Mouse (Mus musculus): ENCODE results near the gene Rasgrp4.

Gene Rasgrp4

DNA sequence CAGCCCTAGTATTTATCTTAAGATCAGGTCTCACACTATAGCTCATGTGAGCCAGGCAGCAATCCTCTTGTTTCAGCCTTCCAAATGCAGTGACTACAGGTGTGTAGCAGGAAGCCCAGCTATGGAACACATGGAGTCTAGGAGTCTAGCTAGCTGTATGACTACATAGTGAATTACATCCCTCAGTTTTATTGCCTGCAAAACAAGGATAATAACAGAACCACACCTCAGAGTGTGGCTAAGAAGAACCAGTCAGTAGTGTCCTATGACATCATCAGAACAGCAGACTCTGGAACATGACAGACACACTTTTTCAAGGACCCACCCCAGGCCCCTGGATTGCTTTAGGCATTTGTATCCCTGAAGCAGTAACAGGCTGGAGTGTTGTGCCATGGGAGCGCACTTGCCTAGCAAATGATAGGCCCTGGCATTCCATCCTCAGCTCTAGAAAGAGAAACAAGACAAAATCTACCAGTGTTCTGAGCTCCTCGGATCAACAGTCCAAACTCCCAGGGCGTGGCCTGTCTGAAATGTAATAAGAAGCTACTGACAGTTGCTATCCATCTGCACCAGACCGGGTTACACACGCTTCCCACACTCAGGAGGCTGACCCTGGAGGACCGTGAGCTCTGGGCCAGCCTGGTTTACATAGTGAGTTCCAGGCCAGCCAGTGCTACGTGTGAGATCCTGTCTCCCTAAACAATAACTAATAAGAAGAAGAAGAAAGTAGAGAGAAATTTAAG is 12.1 kb downstream of the Rasgrp4 start:
- DNase-seq (ENCODE audit: low read depth, low spot score), result no peak

GRCm38 (mm10) chr7:29148771-29149170 is 14.1 kb downstream of the Rasgrp4 start:
- DNase-seq (ENCODE audit: low read depth, low spot score), result no peak

GRCm38 (mm10) chr7:29151486-29151885 is 16.8 kb downstream of the Rasgrp4 start:
- no peak for DNase-seq (ENCODE audit: low read depth, low spot score)

GRCm38 (mm10) chr7:29154018-29154720 is 19.5 kb downstream of the Rasgrp4 start:
- DNase-seq (ENCODE audit: low read depth, low spot score), result no peak

- peak; percentile 77 for DNase-seq (ENCODE audit: low read depth, low spot score)
Observed at GRCm38 (mm10) chr7:29155196-29155837, 20.7 kb downstream of the Rasgrp4 start.

DNA sequence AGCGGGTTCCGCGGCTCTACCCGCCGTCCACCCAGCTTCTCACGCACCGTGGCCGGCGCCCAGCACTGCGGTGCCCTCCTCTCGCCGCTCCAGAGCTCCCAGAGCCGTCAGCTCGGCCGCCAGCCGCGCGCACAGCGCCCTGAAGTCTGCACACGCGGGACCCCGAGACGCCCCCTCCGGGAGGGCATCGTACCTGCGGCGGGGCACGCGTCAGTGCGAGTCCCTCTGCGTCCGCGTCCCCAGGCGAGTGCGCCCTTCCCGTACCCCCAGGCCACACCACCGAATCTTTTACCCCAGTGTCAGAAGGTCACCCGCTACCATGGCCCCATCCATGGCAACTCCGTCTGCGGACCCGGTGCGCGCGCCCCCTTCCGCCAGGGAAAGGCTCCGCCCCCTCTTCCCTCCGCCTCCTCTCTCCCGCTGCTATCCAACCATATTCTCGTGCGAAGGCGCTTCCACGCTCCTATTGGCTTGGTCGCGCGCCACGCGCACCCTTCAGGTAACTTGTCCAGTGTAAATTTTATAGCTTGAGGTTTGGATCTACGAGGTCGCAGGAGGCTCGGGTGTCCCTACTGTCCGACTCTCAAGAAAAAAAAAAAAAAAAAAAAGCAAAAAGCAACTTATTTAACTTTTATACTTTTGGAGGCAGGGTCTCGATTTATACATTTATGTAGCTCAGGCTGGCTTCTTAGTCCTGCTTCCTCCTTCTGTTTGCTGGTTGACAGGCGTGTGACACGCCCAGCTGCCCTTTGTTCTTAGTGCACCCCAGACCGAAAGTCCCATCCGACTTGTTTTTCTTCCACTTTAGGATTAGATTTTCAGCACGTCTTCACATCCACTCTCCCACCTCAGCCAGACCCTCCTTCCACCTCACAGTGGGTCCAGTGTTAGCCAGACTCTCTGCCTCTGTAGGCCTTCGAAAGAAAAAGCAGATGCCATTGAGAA is 21.5 kb downstream of the Rasgrp4 start, which contains the start of gene Fam98c:
Fam98c (minus strand) TSS at position 397 of the 945 bp plus-strand sequence.
- peak; percentile 62 for DNase-seq (ENCODE audit: low read depth, low spot score)

GRCm38 (mm10) chr7:29158264-29158663 is 23.6 kb downstream of the Rasgrp4 start:
- DNase-seq (ENCODE audit: low read depth, low spot score), result no peak

GRCm38 (mm10) chr7:29162294-29162693 is 27.6 kb downstream of the Rasgrp4 start:
- no peak for DNase-seq (ENCODE audit: low read depth, low spot score)

DNA sequence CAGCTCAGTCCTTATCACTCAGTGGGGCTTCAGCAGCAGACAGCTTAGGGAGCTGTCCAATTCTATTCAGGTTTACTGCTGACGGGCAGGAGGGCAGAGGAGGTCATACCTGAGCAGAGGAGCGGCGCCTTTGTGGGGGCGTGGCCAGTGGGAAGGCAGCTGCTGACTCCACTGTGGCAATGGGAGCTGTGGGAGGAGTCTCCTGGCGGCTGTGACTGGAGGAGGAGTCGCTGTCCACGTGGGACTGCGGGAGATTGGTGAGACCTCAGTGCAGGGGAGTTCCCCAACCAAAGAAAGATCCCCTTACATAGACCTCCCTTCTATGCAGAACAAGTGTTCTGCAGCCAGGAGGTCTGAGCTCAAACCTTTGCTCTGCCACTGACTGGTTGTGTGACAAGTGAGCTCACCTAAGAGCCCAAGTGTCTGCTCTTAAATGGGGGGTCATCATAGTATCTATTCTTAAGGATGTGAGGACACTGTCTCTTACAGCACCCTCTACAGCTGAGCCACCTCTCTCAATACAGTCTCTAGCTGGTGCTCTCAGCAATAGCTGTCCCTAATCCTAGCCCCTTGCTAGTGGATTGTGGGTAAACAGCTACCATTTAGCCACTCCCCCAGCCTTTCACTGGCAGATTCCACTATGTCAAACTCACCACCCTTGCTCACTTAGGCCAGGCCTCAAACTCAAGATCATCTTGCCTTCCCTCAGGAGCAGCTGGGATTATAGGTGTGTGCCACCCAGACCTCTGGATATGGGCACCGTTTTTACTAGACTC is 28.3 kb downstream of the Rasgrp4 start:
- no peak for DNase-seq (ENCODE audit: low read depth, low spot score)

- no peak for DNase-seq (ENCODE audit: low read depth, low spot score)
Observed at GRCm38 (mm10) chr7:29167656-29168055, 33.0 kb downstream of the Rasgrp4 start.

- no peak for DNase-seq (ENCODE audit: low read depth, low spot score)
Observed at GRCm38 (mm10) chr7:29168121-29168695, 33.6 kb downstream of the Rasgrp4 start.

GRCm38 (mm10) chr7:29168791-29169230 is 34.2 kb downstream of the Rasgrp4 start:
- DNase-seq (ENCODE audit: low read depth, low spot score), result no peak

GRCm38 (mm10) chr7:29169231-29170065 is 34.8 kb downstream of the Rasgrp4 start:
- DNase-seq (ENCODE audit: low read depth, low spot score), result no peak

- DNase-seq (ENCODE audit: low read depth, low spot score), result no peak
Observed at GRCm38 (mm10) chr7:29170066-29170754, 35.6 kb downstream of the Rasgrp4 start, which contains the start of the genes Ggn and Spred3. Gene Ggn (plus strand): TSS chr7:29170210. Gene Spred3 (minus strand): TSS chr7:29170411.

DNA sequence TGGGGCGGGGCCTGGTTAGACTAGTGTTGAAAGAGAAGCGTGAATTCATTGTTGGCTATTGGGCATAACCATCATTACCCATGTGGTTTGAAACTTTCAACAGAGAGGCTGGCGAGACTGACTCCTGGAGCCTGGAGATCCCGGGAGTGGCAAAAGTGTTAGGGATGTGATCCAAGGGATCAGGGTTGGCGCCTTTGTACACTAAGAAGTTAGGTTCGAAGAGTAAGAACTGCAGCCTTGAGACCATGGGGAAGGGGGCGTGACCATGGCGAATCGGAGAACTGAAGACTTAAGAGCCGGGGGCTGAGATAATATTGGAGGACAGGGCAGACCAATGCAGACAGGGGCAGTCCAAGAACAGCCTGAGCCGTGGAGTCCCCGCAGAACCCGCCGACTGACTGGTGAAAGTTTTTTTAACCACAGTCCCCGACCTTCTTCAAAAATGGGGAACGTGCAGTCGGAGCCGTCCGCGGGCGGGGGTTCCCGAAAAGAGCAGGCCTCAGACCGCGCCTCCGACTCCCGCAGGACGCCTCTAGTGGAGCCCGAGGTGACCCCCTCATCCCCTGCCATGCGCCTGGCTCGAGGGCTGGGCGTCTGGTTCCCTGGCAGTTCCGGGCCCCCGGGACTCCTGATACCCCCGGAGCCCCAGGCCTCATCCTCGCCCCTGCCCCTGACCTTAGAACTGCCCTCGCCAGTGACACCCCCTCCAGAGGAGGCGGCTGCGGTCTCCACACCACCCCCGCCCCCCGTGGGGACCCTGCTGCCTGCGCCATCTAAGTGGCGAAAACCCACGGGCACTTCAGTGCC is 36.3 kb downstream of the Rasgrp4 start:
- DNase-seq (ENCODE audit: low read depth, low spot score), result no peak

GRCm38 (mm10) chr7:29171562-29172097 is 37.0 kb downstream of the Rasgrp4 start:
- no peak for DNase-seq (ENCODE audit: low read depth, low spot score)

DNA sequence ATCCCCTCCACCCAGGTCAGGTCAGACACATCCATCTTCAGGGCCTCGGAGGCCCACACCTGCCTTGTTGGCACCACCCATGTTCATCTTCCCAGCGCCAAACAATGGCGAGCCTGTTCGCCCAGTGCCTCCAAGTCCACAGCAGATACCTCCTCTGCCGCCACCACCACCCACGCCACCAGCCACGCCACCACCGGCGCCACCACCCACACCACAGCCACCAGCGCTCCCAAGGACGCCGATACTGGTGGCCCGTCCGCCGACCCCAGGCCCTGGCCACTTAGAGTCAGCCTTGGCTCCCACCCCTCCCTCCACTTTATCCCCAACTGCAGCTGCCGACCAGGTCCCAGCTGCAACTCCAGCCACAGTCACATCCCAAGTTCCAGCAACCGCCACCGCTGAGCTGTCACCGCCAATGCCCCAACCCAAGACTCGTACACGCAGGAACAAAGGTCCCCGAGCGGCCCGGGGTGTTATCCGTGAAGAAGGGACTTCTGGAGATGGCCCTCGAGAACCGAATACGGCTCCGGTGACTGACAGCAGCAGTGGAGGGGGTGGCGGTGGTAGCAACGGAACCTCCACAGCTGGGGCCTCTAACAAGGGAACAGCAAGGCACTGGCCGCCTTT is 37.9 kb downstream of the Rasgrp4 start:
- no peak for DNase-seq (ENCODE audit: low read depth, low spot score)
